Mouse (Mus musculus) C2C12 (cell line): ENCODE measurements around the gene Fnip2. TPM values are rescaled to one million over a fixed set of nuclear protein-coding genes. Genes with fewer than 3 reads are reported as not detected.
"Not testable (repeated sequence)": the region's sequence is repeated elsewhere in the genome, so short reads cannot be mapped to it uniquely, and the experiment has no call there.

Experiments used
- H3K27me3 ChIP-seq: one replicate; pipeline ENCODE4 v1.6.1; 2011; ENCODE audit not compliant: control insufficient read depth, insufficient read depth, insufficient read length
- H3K36me3 ChIP-seq: one replicate; pipeline ENCODE4 v1.6.1; 2011; ENCODE audit not compliant: control insufficient read depth, insufficient read depth
- H3K4me3 ChIP-seq: one replicate; pipeline ENCODE4 v1.5.1; 2011; ENCODE audit warnings: mild to moderate bottlenecking, control low read depth; ENCODE audit not compliant: poor library complexity, insufficient read depth, severe bottlenecking
- H3K79me2 ChIP-seq: one replicate; pipeline ENCODE4 v1.6.1; 2011; ENCODE audit not compliant: control insufficient read depth, insufficient read depth
- H3K79me3 ChIP-seq: one replicate; pipeline ENCODE4 v1.6.1; 2011; ENCODE audit warnings: low read depth, control low read depth
- H3ac ChIP-seq: one replicate; pipeline ENCODE3; 2011; ENCODE audit warnings: low read depth; ENCODE audit not compliant: control insufficient read depth, insufficient read length
- CEBPB ChIP-seq: IDR thresholded peaks from one replicate; pipeline ENCODE4 v1.6.1; 2011; ENCODE audit warnings: low read depth, mild to moderate bottlenecking, control low read depth, moderate library complexity
- CTCF ChIP-seq: IDR thresholded peaks from one replicate; pipeline ENCODE4 v1.5.1; 2011; ENCODE audit not compliant: control insufficient read depth, insufficient read depth, insufficient read length
- FOSL1 ChIP-seq: IDR thresholded peaks from one replicate; pipeline ENCODE4 v1.8.0; 2011; ENCODE audit warnings: mild to moderate bottlenecking, low read length; ENCODE audit not compliant: poor library complexity, insufficient read depth, severe bottlenecking
- MAX ChIP-seq: IDR thresholded peaks from one replicate; pipeline ENCODE4 v1.6.1; 2011; ENCODE audit warnings: mild to moderate bottlenecking, control low read depth
- MYOD1 ChIP-seq: IDR thresholded peaks from one replicate; pipeline ENCODE4 v1.6.1; 2011; ENCODE audit warnings: low read depth; ENCODE audit not compliant: control insufficient read depth, insufficient read length
- MYOG ChIP-seq: IDR thresholded peaks from one replicate; pipeline ENCODE4 v1.6.1; 2011; ENCODE audit not compliant: control insufficient read depth, insufficient read length; ENCODE audit errors: extremely low read depth
- USF1 ChIP-seq: IDR thresholded peaks from one replicate; pipeline ENCODE4 v1.6.1; 2011; ENCODE audit warnings: low read depth, mild to moderate bottlenecking, control low read depth, moderate library complexity
- polyA plus RNA-seq: library from polyadenylated mRNA; unstranded; fragments of >200 nt; fragmentation: generic; extraction: Trizol; gene quantifications from one replicate; pipeline ENCODE4 v1.2.1, GENCODE M21; 2012; ENCODE audit warnings: missing spikeins

The Fnip2 gene
- polyA plus RNA-seq, 1 experiment = 4.0 TPM

DNA sequence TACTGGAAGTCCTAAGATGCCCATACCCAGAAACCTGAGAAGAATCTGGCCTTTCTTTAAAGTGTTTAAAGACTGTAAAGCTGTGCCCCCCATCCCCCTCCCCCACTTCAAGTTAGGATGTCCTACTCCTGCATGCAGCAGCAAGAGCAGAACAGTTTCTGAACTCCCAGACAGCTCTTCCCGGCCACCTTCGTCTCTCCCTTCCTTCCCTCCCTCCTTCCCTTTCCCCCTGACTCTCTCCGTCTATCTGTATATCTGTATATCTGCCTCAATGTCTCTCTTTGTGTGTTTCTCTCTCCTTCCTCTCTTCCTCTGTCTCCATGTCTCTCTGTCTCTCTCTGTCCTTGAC is 8.8 kb upstream of the Fnip2 start:
- no peaks in the 10 kb centered on the region for H3K36me3 ChIP-seq
- H3K4me3 ChIP-seq = no peak overlapping the region
- no peaks in the 10 kb centered on the region for H3K27me3 ChIP-seq
- no peaks in the 10 kb centered on the region for H3K79me2 ChIP-seq
- TF ChIP-seq USF1 = no peak
- no peak for TF ChIP-seq MAX
- TF ChIP-seq FOSL1 = no peak
- no peak for TF ChIP-seq MYOG
- TF ChIP-seq MYOD1 = no peak
- TF ChIP-seq CTCF = no peak
- no peak for TF ChIP-seq CEBPB
- no peak overlapping the region for H3ac ChIP-seq
- H3K79me3 ChIP-seq = no peaks in the 10 kb centered on the region

DNA sequence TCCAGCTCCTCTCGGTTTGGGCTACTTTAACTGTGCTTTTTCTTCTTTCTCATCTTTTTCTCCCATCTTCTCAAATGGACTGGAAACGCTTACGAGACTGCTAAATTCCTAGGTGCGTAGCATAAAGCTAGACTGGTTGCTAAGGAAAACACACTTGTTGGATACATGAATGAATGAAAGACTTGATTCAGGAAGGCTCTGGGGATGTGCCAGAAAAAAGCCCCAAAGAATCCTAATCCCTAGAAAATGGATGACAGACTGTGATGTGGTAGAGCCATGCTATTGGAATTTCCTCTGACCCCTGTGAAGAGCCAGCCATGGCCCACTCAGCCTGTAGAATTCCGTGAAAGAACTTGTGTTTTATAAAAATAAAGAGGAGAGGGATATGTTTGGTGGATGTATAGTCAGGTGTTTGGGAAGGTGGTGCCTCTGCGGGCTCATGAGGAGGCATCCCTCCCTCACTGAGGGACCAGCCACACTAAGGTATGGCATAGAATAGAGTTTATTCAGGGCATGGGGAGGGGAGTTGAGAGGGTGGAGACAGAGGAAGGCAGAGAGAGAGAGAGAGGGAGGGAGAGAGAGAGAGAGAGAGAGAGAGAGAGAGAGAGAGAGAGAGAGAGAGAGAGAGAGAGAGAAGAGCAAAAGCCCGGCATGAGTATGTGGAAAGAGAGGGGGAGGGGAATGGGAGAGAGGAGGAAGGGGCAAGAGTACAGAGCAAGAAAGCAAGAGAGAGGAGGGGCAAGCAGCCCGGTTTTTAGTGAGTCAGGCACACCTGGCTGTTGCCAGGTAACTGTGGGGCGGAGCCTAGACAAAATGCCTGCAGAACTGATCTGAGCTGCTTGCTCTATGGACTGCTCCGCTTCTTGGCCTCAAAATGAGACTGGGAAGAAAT is 8.2 kb upstream of the Fnip2 start:
- Histone ChIP-seq H3K27me3 (no peaks in the 10 kb centered on the region), H3K36me3 (no peaks in the 10 kb centered on the region), H3K79me3 (no peaks in the 10 kb centered on the region), H3K4me3 (no peak overlapping the region), H3ac (no peak overlapping the region), H3K79me2 (no peaks in the 10 kb centered on the region)
- TF ChIP-seq MYOD1 (no peak), CTCF (no peak), USF1 (no peak), CEBPB (no peak), MYOG (no peak), FOSL1 (no peak)

GRCm38 (mm10) chr3:79574336-79574735 is 6.7 kb upstream of the Fnip2 start:
- no peak overlapping the region for H3ac ChIP-seq
- no peaks in the 10 kb centered on the region for H3K27me3 ChIP-seq
- H3K79me2 ChIP-seq = no peaks in the 10 kb centered on the region
- no peaks in the 10 kb centered on the region for H3K36me3 ChIP-seq
- TF ChIP-seq CTCF = no peak
- no peak for TF ChIP-seq CEBPB
- TF ChIP-seq USF1 = no peak
- TF ChIP-seq FOSL1 = no peak
- TF ChIP-seq MYOG = no peak
- no peak for TF ChIP-seq MAX
- TF ChIP-seq MYOD1 = no peak
- H3K4me3 ChIP-seq = no peak overlapping the region
- no peaks in the 10 kb centered on the region for H3K79me3 ChIP-seq

DNA sequence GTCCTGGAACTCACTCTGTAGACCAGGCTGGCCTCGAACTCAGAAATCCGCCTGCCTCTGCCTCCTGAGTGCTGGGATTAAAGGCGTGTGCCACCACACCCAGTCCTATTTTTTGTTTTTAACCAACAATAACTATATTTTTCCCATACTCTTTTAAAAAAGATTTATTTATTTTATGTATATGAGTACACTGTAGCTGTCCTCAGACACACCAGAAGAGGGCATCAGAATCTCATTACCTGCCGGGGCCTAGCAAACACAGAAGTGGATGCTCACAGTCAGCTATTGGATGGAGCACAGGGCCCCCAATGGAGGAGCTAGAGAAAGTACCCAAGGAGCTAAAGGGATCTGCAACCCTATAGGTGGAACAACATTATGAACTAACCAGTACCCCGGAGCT is 5.8 kb upstream of the Fnip2 start:
- H3K27me3 ChIP-seq, H3K4me3 ChIP-seq, H3ac ChIP-seq, H3K36me3 ChIP-seq, H3K79me2 ChIP-seq, H3K79me3 ChIP-seq: not testable (repeated sequence)

DNA sequence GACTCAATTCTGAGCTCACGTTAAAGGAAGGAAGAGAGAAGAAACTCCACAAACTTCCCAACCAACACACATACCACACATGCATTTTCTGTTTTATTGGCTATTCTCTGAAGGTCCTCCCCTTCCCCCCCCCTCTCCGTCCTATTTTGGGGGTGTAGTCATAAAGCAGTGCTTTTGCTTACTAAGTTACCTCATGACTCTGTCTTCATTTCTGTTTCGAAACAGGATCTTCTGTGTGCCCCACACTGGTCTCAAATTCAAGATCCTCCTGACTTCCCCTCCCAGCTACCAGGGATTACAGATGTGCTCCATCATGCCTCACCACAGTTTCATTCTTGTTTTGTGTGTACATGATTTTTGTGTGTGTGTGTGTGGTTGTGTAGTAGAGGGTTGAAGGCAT is 4.8 kb upstream of the Fnip2 start:
- Histone ChIP-seq H3K79me3 (no peaks in the 10 kb centered on the region), H3ac (no peak overlapping the region), H3K27me3 (no peaks in the 10 kb centered on the region), H3K36me3 (no peaks in the 10 kb centered on the region), H3K4me3 (no peak overlapping the region), H3K79me2 (no peaks in the 10 kb centered on the region)
- TF ChIP-seq MYOG (no peak), CTCF (no peak), MYOD1 (no peak), USF1 (no peak), MAX (no peak), CEBPB (no peak), FOSL1 (no peak)

DNA sequence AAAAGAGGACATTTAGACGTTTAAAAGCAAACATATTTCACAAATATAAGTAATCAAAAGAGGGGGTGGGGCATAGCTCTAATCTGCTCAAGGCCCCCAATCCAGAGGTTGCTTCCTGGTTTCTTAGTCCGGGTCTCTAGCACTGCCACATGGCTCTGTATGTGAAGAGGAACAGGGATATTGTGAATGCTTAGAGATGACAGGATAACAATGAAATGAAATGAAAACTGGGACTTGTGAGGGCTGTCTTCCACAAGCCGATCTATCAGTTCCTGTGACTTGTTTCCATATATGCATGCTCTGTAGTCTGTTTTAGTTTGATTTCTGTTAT is 1.7 kb upstream of the Fnip2 start:
- H3K79me3 ChIP-seq = peaks cover 18% of the 10 kb centered on the region
- no peak overlapping the region for H3ac ChIP-seq
- H3K79me2 ChIP-seq = peaks cover 30% of the 10 kb centered on the region
- no peaks in the 10 kb centered on the region for H3K36me3 ChIP-seq
- TF ChIP-seq MYOD1 (no peak), MYOG (no peak), FOSL1 (no peak), USF1 (no peak), CEBPB (no peak), MAX (no peak), CTCF (no peak)
- no peak overlapping the region for H3K4me3 ChIP-seq
- no peaks in the 10 kb centered on the region for H3K27me3 ChIP-seq
